Mouse (Mus musculus) cortical plate, adult 2 months (tissue): ENCODE measurements around the gene Olfr1102. TPM values are rescaled to one million over a fixed set of nuclear protein-coding genes. Genes with fewer than 3 reads are reported as not detected.

Experiments used
- H3K27ac ChIP-seq: fragments of 200-500 bp; 2 replicates; pipeline ENCODE4 v1.5.1; 2012; ENCODE audit warnings: low read length, control low read depth, inconsistent platforms; ENCODE audit not compliant: insufficient read depth
- H3K4me1 ChIP-seq: fragments of 200-500 bp; 2 replicates; pipeline ENCODE4 v1.6.1; 2011; ENCODE audit warnings: low read length; ENCODE audit not compliant: control insufficient read depth, insufficient read depth
- H3K4me3 ChIP-seq: fragments of 200-500 bp; 2 replicates; pipeline ENCODE4 v1.5.1; 2011; ENCODE audit warnings: mild to moderate bottlenecking, low read length, control low read depth; ENCODE audit not compliant: insufficient read depth
- CTCF ChIP-seq: fragments of 200-500 bp; IDR thresholded peaks from 2 replicates; pipeline ENCODE4 v1.5.1; 2011; ENCODE audit warnings: mild to moderate bottlenecking, control low read depth, low read length; ENCODE audit not compliant: insufficient read depth; ENCODE audit errors: extremely low read depth
- POLR2A ChIP-seq: fragments of 200-500 bp; IDR thresholded peaks from 2 replicates; pipeline ENCODE4 v1.6.1; 2011; ENCODE audit warnings: mild to moderate bottlenecking, low read length, control low read depth; ENCODE audit not compliant: insufficient read depth; ENCODE audit errors: extremely low read depth
- polyA plus RNA-seq: library from polyadenylated mRNA; depleted of rRNA; stranded (reverse); fragments of >200 nt; gene quantifications from 2 replicates; pipeline ENCODE4 v1.2.3, GENCODE M21; 2012; rRNA removed

Olfr1102 gene
- polyA plus RNA-seq: not detected in 2 replicates

DNA sequence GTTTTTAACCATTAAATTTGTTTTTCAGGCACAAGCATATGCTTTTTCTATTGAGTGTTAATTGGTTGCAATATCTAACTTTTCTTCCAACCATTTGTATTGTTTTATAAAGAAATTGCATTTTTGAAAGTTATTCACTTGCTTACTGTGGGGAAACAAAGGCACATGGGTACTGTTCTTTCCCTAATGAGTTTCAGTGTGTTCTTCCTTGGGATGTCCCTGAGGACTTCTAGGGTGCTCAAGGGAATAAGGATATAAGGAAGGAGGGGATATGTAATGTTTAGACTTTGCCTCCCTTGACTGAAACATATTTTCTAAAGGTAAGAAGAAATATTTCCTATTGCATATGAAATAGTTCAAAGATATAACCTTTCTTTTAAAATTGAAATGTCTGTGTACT lies at the start of gene Olfr1102:
Olfr1102 (plus strand) TSS at position 301 of the 400 bp plus-strand sequence.
- no peak for TF ChIP-seq CTCF
- no peak for TF ChIP-seq POLR2A
- Histone ChIP-seq H3K4me1 (no peaks in the 10 kb centered on the region), H3K4me3 (no peak within 1 kb of the TSS), H3K27ac (no peak within 1 kb of the TSS)

DNA sequence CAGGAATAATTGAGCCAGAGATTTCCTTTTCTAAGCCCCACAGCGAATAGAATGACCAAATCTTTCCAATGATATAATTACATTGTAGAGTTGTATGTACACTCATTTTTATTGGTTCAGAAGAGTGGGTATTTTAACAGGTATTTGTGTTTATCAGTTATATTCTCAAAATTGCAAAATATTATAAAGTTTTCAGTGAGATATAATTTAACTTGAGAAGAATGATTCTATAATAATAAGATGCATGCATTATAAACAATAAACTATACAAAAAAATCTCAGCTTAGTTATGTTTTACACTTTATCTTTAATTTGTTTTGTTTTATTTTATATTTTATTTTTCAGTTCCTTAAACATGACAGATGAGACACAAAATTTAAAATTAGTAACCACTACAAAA lies 37.6 kb upstream of the Olfr1102 start, which contains the start of gene Olfr1099:
Olfr1099 (minus strand) TSS at position 101 of the 400 bp plus-strand sequence.
- H3K4me1 ChIP-seq: no peaks in the 10 kb centered on the region
- TF ChIP-seq CTCF (no peak), POLR2A (no peak)
- no peak within 1 kb of the TSS for H3K27ac ChIP-seq
- no peak within 1 kb of the TSS for H3K4me3 ChIP-seq

DNA sequence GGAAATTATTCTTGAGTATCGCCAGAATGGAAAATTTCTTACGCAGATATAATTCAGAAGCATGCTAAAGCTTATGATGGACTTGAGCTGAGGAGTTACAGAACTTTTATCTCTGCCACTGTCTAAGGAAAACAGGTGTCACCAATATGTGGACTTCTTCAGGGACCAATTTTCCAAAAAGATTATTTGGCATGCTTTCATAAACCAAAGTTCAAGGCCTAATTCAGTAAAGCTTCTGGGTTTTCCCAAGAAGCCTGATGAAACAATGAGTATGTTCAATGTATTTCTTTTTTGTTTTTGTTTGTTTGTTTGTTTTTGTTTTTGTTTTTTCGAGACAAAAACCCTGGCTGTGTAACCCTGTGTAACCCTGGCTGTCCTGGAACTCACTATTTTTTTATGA lies 18.3 kb upstream of the Olfr1102 start, which contains the start of gene Olfr1100:
Olfr1100 (minus strand) TSS at position 101 of the 400 bp plus-strand sequence.
- Histone ChIP-seq H3K4me1 (no peaks in the 10 kb centered on the region), H3K4me3 (no peak within 1 kb of the TSS), H3K27ac (no peak within 1 kb of the TSS)
- TF ChIP-seq POLR2A (no peak), CTCF (no peak)

DNA sequence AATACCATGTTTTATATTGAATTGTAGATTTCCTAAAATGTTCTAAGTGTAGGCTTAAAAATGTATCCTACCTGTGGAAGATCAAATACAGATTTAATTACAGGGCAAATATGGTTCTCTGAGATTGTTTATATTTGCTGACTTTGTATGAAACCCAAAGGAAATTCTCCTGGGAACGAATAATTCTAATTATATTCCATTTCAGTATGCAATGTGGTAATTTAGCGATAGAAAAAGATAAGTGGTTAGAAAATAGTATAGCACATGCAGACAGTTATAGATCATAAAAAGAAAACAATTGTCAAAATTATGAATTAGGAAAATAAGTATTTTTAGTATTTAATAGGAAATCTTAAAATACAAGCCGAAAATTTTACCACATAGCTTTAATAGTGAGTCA lies 7.1 kb upstream of the Olfr1102 start, which contains the start of gene Olfr1101:
Olfr1101 (minus strand) TSS at position 101 of the 400 bp plus-strand sequence.
- TF ChIP-seq CTCF (no peak), POLR2A (no peak)
- no peak within 1 kb of the TSS for H3K4me3 ChIP-seq
- H3K4me1 ChIP-seq: no peaks in the 10 kb centered on the region
- H3K27ac ChIP-seq: no peak within 1 kb of the TSS

DNA sequence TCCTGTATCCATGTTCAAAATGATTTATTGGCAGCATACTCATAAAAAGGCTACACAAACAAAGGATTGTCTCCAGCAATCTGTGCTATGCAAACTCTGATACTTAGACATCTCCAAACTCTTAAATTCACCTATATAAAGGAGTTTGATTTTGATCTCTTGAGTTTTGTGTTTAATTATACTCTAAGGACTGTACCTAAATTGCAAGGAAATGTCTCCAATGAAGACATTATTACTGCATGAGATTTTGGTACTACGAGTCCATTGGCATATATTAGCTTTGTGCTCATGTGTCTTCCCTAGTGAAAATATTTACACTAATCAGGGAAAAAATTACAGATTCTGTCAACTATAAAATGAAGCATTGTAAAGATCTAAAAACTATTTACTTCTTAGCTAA lies 28.8 kb downstream of the Olfr1102 start, which contains the start of gene Olfr1104:
Olfr1104 (minus strand) TSS at position 101 of the 400 bp plus-strand sequence.
- no peaks in the 10 kb centered on the region for H3K4me1 ChIP-seq
- TF ChIP-seq POLR2A (no peak), CTCF (no peak)
- no peak within 1 kb of the TSS for H3K4me3 ChIP-seq
- H3K27ac ChIP-seq: no peak within 1 kb of the TSS

DNA sequence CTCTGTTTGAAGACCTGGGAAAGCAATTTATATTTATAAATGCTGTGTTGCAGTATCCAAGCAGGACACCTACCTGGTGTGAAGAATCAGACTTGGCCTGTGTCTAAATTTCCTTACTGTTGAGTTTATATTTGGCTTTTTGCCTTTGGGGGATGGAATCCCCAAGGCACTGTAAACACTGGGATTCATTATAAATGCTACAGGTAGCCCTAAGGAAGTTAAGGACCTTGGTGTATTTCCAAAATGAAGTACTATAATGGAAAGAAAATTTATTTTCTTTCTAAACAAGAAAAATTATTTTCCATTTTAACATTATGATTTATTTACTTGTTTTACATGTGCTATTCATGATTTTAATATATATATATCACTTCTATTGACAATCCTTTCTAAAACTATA lies 38.2 kb downstream of the Olfr1102 start, which contains the start of gene Olfr1105:
Olfr1105 (minus strand) TSS at position 101 of the 400 bp plus-strand sequence.
- Histone ChIP-seq H3K27ac (no peak within 1 kb of the TSS), H3K4me3 (no peak within 1 kb of the TSS), H3K4me1 (no peaks in the 10 kb centered on the region)
- TF ChIP-seq POLR2A (no peak), CTCF (no peak)

DNA sequence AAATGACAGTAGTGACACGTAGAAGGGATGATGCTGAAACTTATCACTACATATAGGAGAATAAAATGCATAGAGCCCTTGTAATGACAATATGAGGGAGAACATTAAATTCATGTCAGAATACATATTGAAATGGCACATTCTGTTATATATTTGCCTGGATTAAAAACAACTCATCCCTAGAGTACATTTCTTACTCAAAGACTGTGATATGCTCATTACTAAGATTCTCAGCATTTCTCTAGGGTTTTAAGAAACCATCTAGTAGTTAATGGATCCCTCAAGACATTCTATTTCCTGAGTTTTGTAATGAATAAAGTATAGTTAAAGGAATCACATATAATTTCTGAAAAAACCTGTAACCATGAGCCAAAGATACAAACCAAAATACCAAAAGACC lies 54.0 kb downstream of the Olfr1102 start, which contains the start of gene Olfr1106:
Olfr1106 (minus strand) TSS at position 101 of the 400 bp plus-strand sequence.
- TF ChIP-seq POLR2A: no peak
- no peak within 1 kb of the TSS for H3K27ac ChIP-seq
- no peaks in the 10 kb centered on the region for H3K4me1 ChIP-seq

More for the DNA sequence above, 54.0 kb downstream of the Olfr1102 start, which contains the start of gene Olfr1106:
- H3K4me3 ChIP-seq: no peak within 1 kb of the TSS

Other genes with a start within 250 kb of the Olfr1102 start
- gene Olfr1090, start 239.4 kb upstream of the Olfr1102 start, polyA plus RNA-seq: not detected in 2 replicates
- not detected in 2 replicates for gene Olfr1093, start 215.9 kb upstream of the Olfr1102 start, polyA plus RNA-seq
- gene Olfr141, start 188.4 kb upstream of the Olfr1102 start, polyA plus RNA-seq: not detected in 2 replicates
- not detected in 2 replicates for gene Olfr1094, start 173.7 kb upstream of the Olfr1102 start, polyA plus RNA-seq
- gene Olfr1095, start 146.7 kb upstream of the Olfr1102 start, polyA plus RNA-seq: not detected in 2 replicates
- not detected in 2 replicates for gene Gm13723, start 123.6 kb upstream of the Olfr1102 start, polyA plus RNA-seq
- not detected in 2 replicates for gene Olfr1097, start 106.2 kb upstream of the Olfr1102 start, polyA plus RNA-seq
- gene Olfr1098, start 73.9 kb upstream of the Olfr1102 start, polyA plus RNA-seq: not detected in 2 replicates
- gene Olfr1099, start 37.7 kb upstream of the Olfr1102 start, polyA plus RNA-seq: not detected in 2 replicates
- gene Olfr1100, start 18.4 kb upstream of the Olfr1102 start, polyA plus RNA-seq: not detected in 2 replicates
- not detected in 2 replicates for gene Olfr1101, start 7.2 kb upstream of the Olfr1102 start, polyA plus RNA-seq
- gene Olfr1104, start 28.7 kb downstream of the Olfr1102 start, polyA plus RNA-seq: not detected in 2 replicates
- gene Olfr1105, start 38.1 kb downstream of the Olfr1102 start, polyA plus RNA-seq: not detected in 2 replicates
- gene Olfr1106, start 53.9 kb downstream of the Olfr1102 start, polyA plus RNA-seq: not detected in 2 replicates
- not detected in 2 replicates for gene Olfr1107, start 77.4 kb downstream of the Olfr1102 start, polyA plus RNA-seq
- not detected in 2 replicates for gene Olfr1109, start 97.6 kb downstream of the Olfr1102 start, polyA plus RNA-seq
- gene Olfr259, start 116.2 kb downstream of the Olfr1102 start, polyA plus RNA-seq: not detected in 2 replicates
- not detected in 2 replicates for gene Olfr1110, start 141.9 kb downstream of the Olfr1102 start, polyA plus RNA-seq
- gene Olfr1111, start 154.2 kb downstream of the Olfr1102 start, polyA plus RNA-seq: not detected in 2 replicates
- not detected in 2 replicates for gene Olfr1112, start 189.4 kb downstream of the Olfr1102 start, polyA plus RNA-seq
- not detected in 2 replicates for gene Olfr1113, start 210.6 kb downstream of the Olfr1102 start, polyA plus RNA-seq
- gene Olfr1115, start 249.6 kb downstream of the Olfr1102 start, polyA plus RNA-seq: not detected in 2 replicates